Mouse (Mus musculus) myocyte (in vitro differentiated cells): ENCODE results near the gene Gm20696. TPM values are rescaled to one million over a fixed set of nuclear protein-coding genes. Genes with fewer than 3 reads are reported as not detected.

Experiments used
- H3K27me3 ChIP-seq: one replicate; pipeline ENCODE4 v1.6.1; 2011; ENCODE audit not compliant: control insufficient read depth, insufficient read depth, insufficient read length
- H3K36me3 ChIP-seq: one replicate; pipeline ENCODE4 v1.6.1; 2011; ENCODE audit not compliant: control insufficient read depth, insufficient read depth
- H3K4me2 ChIP-seq: one replicate; pipeline ENCODE4 v1.6.1; 2011; ENCODE audit warnings: low read depth, control low read depth
- H3K4me3 ChIP-seq: one replicate; pipeline ENCODE4 v1.5.1; 2011; ENCODE audit warnings: mild to moderate bottlenecking, control low read depth, moderate library complexity
- H3K79me2 ChIP-seq: one replicate; pipeline ENCODE4 v1.6.1; 2011; ENCODE audit not compliant: control insufficient read depth, insufficient read depth
- H3ac ChIP-seq: one replicate; pipeline ENCODE4 v1.6.1; 2011; ENCODE audit not compliant: control insufficient read depth, insufficient read length
- CEBPB ChIP-seq: IDR thresholded peaks from 2 replicates; pipeline ENCODE4 v1.6.1; 2011; ENCODE audit warnings: mild to moderate bottlenecking, moderate library complexity; ENCODE audit not compliant: poor library complexity, insufficient read depth, severe bottlenecking
- E2F4 ChIP-seq: IDR thresholded peaks from one replicate; pipeline ENCODE4 v1.6.1; 2011; ENCODE audit warnings: mild to moderate bottlenecking, control low read depth, moderate library complexity; ENCODE audit not compliant: insufficient read depth
- MAX ChIP-seq: IDR thresholded peaks from one replicate; pipeline ENCODE4 v1.6.1; 2011; ENCODE audit warnings: low read depth, mild to moderate bottlenecking, control low read depth
- MYOD1 ChIP-seq, 3 experiments: IDR thresholded peaks; one replicate each; pipeline ENCODE4 v1.6.1; 2011; ENCODE audit warnings: control low read depth in 2 of 3, low read depth in 2 of 3, mild to moderate bottlenecking in 2 of 3, moderate library complexity in 1 of 3; ENCODE audit not compliant: insufficient read length in 2 of 3, control insufficient read depth in 1 of 3
- MYOG ChIP-seq, 3 experiments: IDR thresholded peaks; one replicate each; pipeline ENCODE4 v1.6.1; 2011; ENCODE audit warnings: control low read depth in 2 of 3, low read depth in 2 of 3, mild to moderate bottlenecking in 2 of 3; ENCODE audit not compliant: insufficient read length in 2 of 3, control insufficient read depth in 1 of 3, insufficient read depth in 1 of 3
- POLR2A ChIP-seq: IDR thresholded peaks from one replicate; pipeline ENCODE4 v1.6.1; 2011; ENCODE audit warnings: low read depth, mild to moderate bottlenecking, control low read depth, moderate library complexity; ENCODE audit not compliant: insufficient read length
- POLR2AphosphoS2 ChIP-seq: IDR thresholded peaks from one replicate; pipeline ENCODE4 v1.6.1; 2011; ENCODE audit warnings: low read depth, control low read depth; ENCODE audit not compliant: insufficient read length
- REST ChIP-seq: IDR thresholded peaks from one replicate; pipeline ENCODE4 v1.6.1; 2011; ENCODE audit warnings: mild to moderate bottlenecking, control low read depth, moderate library complexity; ENCODE audit not compliant: insufficient read depth, insufficient read length
- SRF ChIP-seq: IDR thresholded peaks from one replicate; pipeline ENCODE4 v1.6.1; 2011; ENCODE audit warnings: low read depth; ENCODE audit not compliant: control insufficient read depth, insufficient read length
- TCF12 ChIP-seq: IDR thresholded peaks from one replicate; pipeline ENCODE4 v1.6.1; 2011; ENCODE audit warnings: mild to moderate bottlenecking, control low read depth; ENCODE audit not compliant: poor library complexity, insufficient read depth, severe bottlenecking
- TCF3 ChIP-seq: IDR thresholded peaks from one replicate; pipeline ENCODE4 v1.6.1; 2011; ENCODE audit warnings: low read depth, control low read depth; ENCODE audit not compliant: insufficient read length
- USF1 ChIP-seq: IDR thresholded peaks from one replicate; pipeline ENCODE4 v1.6.1; 2011; ENCODE audit warnings: low read depth, mild to moderate bottlenecking, control low read depth, moderate library complexity
- polyA plus RNA-seq: library from polyadenylated mRNA; unstranded; fragments of >200 nt; fragmentation: generic; extraction: Trizol; gene quantifications from one replicate; pipeline ENCODE4 v1.2.1, GENCODE M21; 2012; ENCODE audit warnings: missing spikeins

Gm20696 gene
- polyA plus RNA-seq, 1 experiment: 0.13 TPM

- Histone ChIP-seq H3ac (no peak overlapping the region), H3K4me3 (no peak overlapping the region), H3K27me3 (no peaks in the 10 kb centered on the region)
Observed at GRCm38 (mm10) chr6:99655488-99655887, 11.1 kb downstream of the Gm20696 start.

DNA sequence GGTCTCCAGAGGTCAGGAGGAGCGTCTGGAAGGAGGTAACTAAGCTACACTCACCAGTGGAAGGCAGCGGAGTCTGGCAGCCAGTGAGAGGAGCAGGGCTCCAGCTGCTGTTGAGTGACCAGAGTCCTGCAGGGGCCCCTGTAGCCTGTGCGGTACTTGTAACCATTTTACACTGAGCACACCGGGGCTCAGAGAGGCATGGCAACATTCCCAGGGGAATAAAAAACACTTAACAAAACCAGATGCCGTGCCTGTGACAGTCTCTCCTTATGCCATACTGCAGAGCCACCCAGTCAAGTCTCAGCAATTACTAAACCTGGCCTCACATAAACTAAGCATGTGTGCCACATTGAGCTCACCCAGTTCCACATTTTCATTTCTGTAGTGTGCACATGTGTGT is 12.3 kb downstream of the Gm20696 start:
- H3K36me3 ChIP-seq: no peaks in the 10 kb centered on the region
- no peak overlapping the region for H3ac ChIP-seq
- TF ChIP-seq SRF (no peak), TCF12 (no peak), POLR2AphosphoS2 (no peak), MYOD1 (IDR thresholded peaks at IDR 0.05; ENCODE audit: control insufficient read depth in 1 of 3, insufficient read length in 2 of 3, low read depth in 2 of 3) (no peak), POLR2A (no peak), CEBPB (no peak), REST (no peak), MAX (no peak), MYOG (IDR thresholded peaks at IDR 0.05; ENCODE audit: control insufficient read depth in 1 of 3, insufficient read depth in 1 of 3, insufficient read length in 2 of 3, low read depth in 2 of 3) (no peak), USF1 (no peak), TCF3 (no peak), E2F4 (no peak)

More at GRCm38 (mm10) chr6:99655488-99655887, 11.1 kb downstream of the Gm20696 start:
- Histone ChIP-seq H3K36me3 (no peaks in the 10 kb centered on the region), H3K79me2 (no peaks in the 10 kb centered on the region), H3K4me2 (no peak overlapping the region)
- TF ChIP-seq TCF12 (no peak), USF1 (no peak), MYOD1 (IDR thresholded peaks at IDR 0.05; ENCODE audit: control insufficient read depth in 1 of 3, insufficient read length in 2 of 3, low read depth in 2 of 3) (no peak), REST (no peak), MYOG (IDR thresholded peaks at IDR 0.05; ENCODE audit: control insufficient read depth in 1 of 3, insufficient read depth in 1 of 3, insufficient read length in 2 of 3, low read depth in 2 of 3) (no peak), POLR2A (no peak)

DNA sequence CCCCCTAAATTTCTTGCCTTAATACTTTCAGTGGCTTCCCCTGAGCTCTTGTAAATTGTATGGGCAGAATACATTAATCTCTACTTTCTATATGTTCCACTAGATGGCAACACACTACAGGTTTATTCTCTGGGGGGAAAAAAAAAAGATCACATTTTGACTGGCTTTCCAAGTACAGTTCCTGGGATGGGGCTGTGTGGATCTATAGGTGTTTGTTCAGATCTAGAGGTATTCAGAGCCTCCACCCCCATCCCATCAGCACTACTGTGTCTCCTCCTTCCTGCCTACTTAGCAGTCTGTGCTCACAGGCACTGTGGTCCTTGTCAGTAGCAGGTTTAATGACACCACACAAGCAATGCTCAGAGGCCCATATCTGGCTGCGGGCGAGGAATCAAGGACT is 14.3 kb downstream of the Gm20696 start:
- no peak overlapping the region for H3K4me2 ChIP-seq
- H3K4me3 ChIP-seq: no peak overlapping the region
- H3K27me3 ChIP-seq: no peaks in the 10 kb centered on the region
- no peaks in the 10 kb centered on the region for H3K36me3 ChIP-seq
- no peaks in the 10 kb centered on the region for H3K79me2 ChIP-seq
- no peak for TF ChIP-seq SRF
- TF ChIP-seq TCF3: no peak
- TF ChIP-seq POLR2AphosphoS2: no peak
- TF ChIP-seq TCF12: no peak
- no peak for TF ChIP-seq POLR2A
- TF ChIP-seq MAX: no peak
- no peak for TF ChIP-seq REST
- TF ChIP-seq E2F4: no peak
- TF ChIP-seq USF1: no peak
- no peak for TF ChIP-seq MYOD1 (IDR thresholded peaks at IDR 0.05; ENCODE audit: control insufficient read depth in 1 of 3, insufficient read length in 2 of 3, low read depth in 2 of 3)
- no peak for TF ChIP-seq MYOG (IDR thresholded peaks at IDR 0.05; ENCODE audit: control insufficient read depth in 1 of 3, insufficient read depth in 1 of 3, insufficient read length in 2 of 3, low read depth in 2 of 3)
- no peak for TF ChIP-seq CEBPB
- H3ac ChIP-seq: no peak overlapping the region

More for the DNA sequence above, 12.3 kb downstream of the Gm20696 start:
- Histone ChIP-seq H3K4me2 (no peak overlapping the region), H3K27me3 (no peaks in the 10 kb centered on the region), H3K4me3 (no peak overlapping the region), H3K79me2 (no peaks in the 10 kb centered on the region)

- Histone ChIP-seq H3K36me3 (no peaks in the 10 kb centered on the region), H3ac (no peak overlapping the region), H3K4me2 (no peak overlapping the region), H3K4me3 (no peak overlapping the region), H3K79me2 (no peaks in the 10 kb centered on the region), H3K27me3 (no peaks in the 10 kb centered on the region)
- no peak for TF ChIP-seq POLR2A
Observed at GRCm38 (mm10) chr6:99649307-99649706, 17.3 kb downstream of the Gm20696 start.

DNA sequence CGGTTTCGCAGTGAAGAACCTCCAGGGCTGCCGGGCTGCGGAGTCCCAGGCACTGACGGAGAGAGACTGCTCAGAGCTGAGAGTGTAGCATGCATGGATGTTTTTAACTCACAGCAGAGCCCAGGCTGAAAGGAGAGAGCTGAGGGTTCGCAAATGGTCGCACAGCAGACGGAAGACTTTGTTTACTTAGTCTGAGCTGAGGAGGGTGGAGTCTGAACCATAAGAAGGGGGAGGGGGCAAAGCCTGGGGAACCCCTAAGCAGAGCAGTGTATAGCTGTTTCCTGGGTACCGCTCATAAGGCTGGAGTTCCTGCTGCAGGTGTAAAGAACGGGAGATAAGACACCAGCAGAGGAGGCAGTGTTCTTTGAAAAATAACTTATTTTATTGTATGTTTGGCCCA is 20.3 kb downstream of the Gm20696 start:
- Histone ChIP-seq H3K27me3 (no peaks in the 10 kb centered on the region), H3K36me3 (no peaks in the 10 kb centered on the region), H3K4me2 (no peak overlapping the region), H3ac (no peak overlapping the region), H3K4me3 (no peak overlapping the region), H3K79me2 (no peaks in the 10 kb centered on the region)
- TF ChIP-seq TCF3: no peak
- TF ChIP-seq REST: no peak
- TF ChIP-seq USF1: no peak
- TF ChIP-seq MAX: no peak
- TF ChIP-seq MYOG (IDR thresholded peaks at IDR 0.05; ENCODE audit: control insufficient read depth in 1 of 3, insufficient read depth in 1 of 3, insufficient read length in 2 of 3, low read depth in 2 of 3): no peak
- no peak for TF ChIP-seq TCF12
- no peak for TF ChIP-seq E2F4
- TF ChIP-seq SRF: no peak
- no peak for TF ChIP-seq MYOD1 (IDR thresholded peaks at IDR 0.05; ENCODE audit: control insufficient read depth in 1 of 3, insufficient read length in 2 of 3, low read depth in 2 of 3)
- TF ChIP-seq CEBPB: no peak
- no peak for TF ChIP-seq POLR2A
- TF ChIP-seq POLR2AphosphoS2: no peak
